Mouse (Mus musculus) lung, postnatal 0 days (tissue): ENCODE data around the gene Cdk19. TPM values are rescaled to one million over a fixed set of nuclear protein-coding genes. Genes with fewer than 3 reads are reported as not detected.

ENCODE experiments used
- ATAC-seq: fragments of 200-750 bp; cut with Nextera tagmentation; 2 replicates; pipeline ENCODE4 v1.8.0; 2017; ENCODE audit warnings: moderate library complexity
- DNase-seq: peaks from one replicate; pipeline ENCODE4 v3.0.0-alpha.2; 2016; ENCODE audit warnings: low spot score
- H3K27ac ChIP-seq: fragments of 300-500 bp; sonication (generic); 2 replicates; pipeline ENCODE4 v1.5.1; 2014; ENCODE audit warnings: antibody characterized with exemption, mild to moderate bottlenecking, low read length, mixed read lengths
- H3K27me3 ChIP-seq: fragments of 300-500 bp; sonication (generic); replicated peaks from 2 replicates; pipeline ENCODE4 v1.6.1; 2014; ENCODE audit warnings: low read length, mixed read lengths; ENCODE audit not compliant: insufficient read depth
- H3K36me3 ChIP-seq: fragments of 300-500 bp; sonication (generic); 2 replicates; pipeline ENCODE4 v1.6.1; 2014; ENCODE audit warnings: low read length, mixed read lengths; ENCODE audit not compliant: insufficient read depth
- H3K4me1 ChIP-seq: fragments of 300-500 bp; sonication (generic); 2 replicates; pipeline ENCODE4 v1.6.1; 2014; ENCODE audit warnings: antibody characterized with exemption, low read depth, low read length, mixed read lengths; ENCODE audit not compliant: insufficient read depth
- H3K4me2 ChIP-seq: fragments of 300-500 bp; sonication (generic); replicated peaks from 2 replicates; pipeline ENCODE4 v1.6.1; 2014; ENCODE audit warnings: low read depth, mild to moderate bottlenecking, low read length, moderate library complexity, mixed read lengths
- H3K4me3 ChIP-seq: fragments of 300-500 bp; sonication (generic); 2 replicates; pipeline ENCODE4 v1.5.1; 2014; ENCODE audit warnings: low read depth, low read length
- H3K9ac ChIP-seq: fragments of 300-500 bp; sonication (generic); replicated peaks from 2 replicates; pipeline ENCODE4 v1.6.1; 2014; ENCODE audit warnings: low read depth, mild to moderate bottlenecking
- H3K9me3 ChIP-seq: fragments of 300-500 bp; sonication (generic); 2 replicates; pipeline ENCODE4 v1.6.1; 2016; ENCODE audit warnings: low read length, mixed read lengths
- CTCF ChIP-seq: IDR thresholded peaks from 2 replicates; pipeline ENCODE4 v1.5.1; 2016; ENCODE audit warnings: antibody characterized with exemption, mild to moderate bottlenecking
- EP300 ChIP-seq: IDR thresholded peaks from 2 replicates; pipeline ENCODE4 v1.6.1; 2016; ENCODE audit warnings: antibody characterized with exemption, mild to moderate bottlenecking, control low read depth
- WGBS: fragments of 180-500 bp; shearing (Covaris S2); extraction: QIAGEN DNeasy Blood & Tissue Kit; methylation state at CpG from one replicate; pipeline ENCODE4 v1.1.7; 2014; 5-methylcytosine and 5-hydroxymethylcytosine counted together
- polyA plus RNA-seq: library from polyadenylated mRNA; unstranded; fragments of >200 nt; fragmentation: Nextera tagmentation; extraction: Ambion mirVana; gene quantifications from 2 replicates; pipeline ENCODE4 v1.2.1, GENCODE M21; 2015

Cdk19 gene
- polyA plus RNA-seq, 1 experiment from 2014 or later, result 6.7 TPM

GRCm38 (mm10) chr10:40491131-40491530 lies 151.8 kb downstream of the Cdk19 start:
- H3K36me3 ChIP-seq, result no peaks in the 10 kb centered on the region
- ATAC-seq (no peak), DNase-seq (no peak)
- WGBS, result 87% methylated on average over 7 of the region's 7 CpGs
- no peak overlapping the region for H3K9ac ChIP-seq
- no peak for TF ChIP-seq EP300
- no peak for TF ChIP-seq CTCF
- no peak overlapping the region for H3K4me2 ChIP-seq
- no peaks in the 10 kb centered on the region for H3K4me1 ChIP-seq
- no peaks in the 10 kb centered on the region for H3K27me3 ChIP-seq
- H3K9me3 ChIP-seq, result no peaks in the 10 kb centered on the region
- H3K4me3 ChIP-seq, result no peak overlapping the region
- no peak overlapping the region for H3K27ac ChIP-seq

GRCm38 (mm10) chr10:40491748-40492147 lies 152.4 kb downstream of the Cdk19 start:
- no peak overlapping the region for H3K4me3 ChIP-seq
- no peak overlapping the region for H3K4me2 ChIP-seq
- no peaks in the 10 kb centered on the region for H3K36me3 ChIP-seq
- TF ChIP-seq CTCF, result no peak
- no peak for TF ChIP-seq EP300
- no peaks in the 10 kb centered on the region for H3K9me3 ChIP-seq
- no peak overlapping the region for H3K27ac ChIP-seq
- no peaks in the 10 kb centered on the region for H3K4me1 ChIP-seq
- no peak for DNase-seq
- ATAC-seq, result 0 out of 2 replicates have a peak, but pooled peaks have one; percentile 49
- H3K27me3 ChIP-seq, result no peaks in the 10 kb centered on the region
- 71% methylated on average over 10 of the region's 10 CpGs for WGBS
- H3K9ac ChIP-seq, result no peak overlapping the region

- ATAC-seq (no peak), DNase-seq (no peak)
- Histone ChIP-seq H3K27ac (no peak overlapping the region), H3K27me3 (no peaks in the 10 kb centered on the region), H3K4me2 (no peak overlapping the region), H3K4me3 (no peak overlapping the region), H3K9ac (no peak overlapping the region), H3K9me3 (no peaks in the 10 kb centered on the region), H3K36me3 (no peaks in the 10 kb centered on the region), H3K4me1 (0 out of 2 replicates have a peak, but pooled peaks cover 5% of the 10 kb centered on the region)
- 65% methylated on average over 9 of the region's 9 CpGs for WGBS
- TF ChIP-seq CTCF, result no peak
- no peak for TF ChIP-seq EP300
Measured at GRCm38 (mm10) chr10:40494181-40495162, 155.1 kb downstream of the Cdk19 start.

GRCm38 (mm10) chr10:40497301-40498041 lies 158.1 kb downstream of the Cdk19 start:
- no peak for TF ChIP-seq CTCF
- TF ChIP-seq EP300, result peak; percentile 13; the same call in 1 of the 2 replicates
- Histone ChIP-seq H3K9me3 (no peaks in the 10 kb centered on the region), H3K4me1 (0 out of 2 replicates have a peak, but pooled peaks cover 5% of the 10 kb centered on the region), H3K4me2 (no peak overlapping the region), H3K36me3 (no peaks in the 10 kb centered on the region), H3K27me3 (no peaks in the 10 kb centered on the region), H3K9ac (no peak overlapping the region), H3K27ac (0 out of 2 replicates have a peak overlapping the region, but pooled peaks have one; percentile 20), H3K4me3 (no peak overlapping the region)
- ATAC-seq, result peak; percentile 32
- 26% methylated on average over 9 of the region's 9 CpGs for WGBS
- DNase-seq, result peak; percentile 34

- Histone ChIP-seq H3K4me2 (no peak overlapping the region), H3K9ac (no peak overlapping the region), H3K4me3 (no peak overlapping the region), H3K9me3 (no peaks in the 10 kb centered on the region), H3K27me3 (no peaks in the 10 kb centered on the region), H3K27ac (no peak overlapping the region), H3K36me3 (no peaks in the 10 kb centered on the region), H3K4me1 (0 out of 2 replicates have a peak, but pooled peaks cover 5% of the 10 kb centered on the region)
- WGBS, result 77% methylated on average over 4 of the region's 4 CpGs
- TF ChIP-seq CTCF (no peak), EP300 (no peak)
- DNase-seq (no peak), ATAC-seq (no peak)
Measured at GRCm38 (mm10) chr10:40498426-40498825, 159.1 kb downstream of the Cdk19 start.
